Mouse (Mus musculus): Measurements from ENCODE around the gene Plekhj1.

DNA sequence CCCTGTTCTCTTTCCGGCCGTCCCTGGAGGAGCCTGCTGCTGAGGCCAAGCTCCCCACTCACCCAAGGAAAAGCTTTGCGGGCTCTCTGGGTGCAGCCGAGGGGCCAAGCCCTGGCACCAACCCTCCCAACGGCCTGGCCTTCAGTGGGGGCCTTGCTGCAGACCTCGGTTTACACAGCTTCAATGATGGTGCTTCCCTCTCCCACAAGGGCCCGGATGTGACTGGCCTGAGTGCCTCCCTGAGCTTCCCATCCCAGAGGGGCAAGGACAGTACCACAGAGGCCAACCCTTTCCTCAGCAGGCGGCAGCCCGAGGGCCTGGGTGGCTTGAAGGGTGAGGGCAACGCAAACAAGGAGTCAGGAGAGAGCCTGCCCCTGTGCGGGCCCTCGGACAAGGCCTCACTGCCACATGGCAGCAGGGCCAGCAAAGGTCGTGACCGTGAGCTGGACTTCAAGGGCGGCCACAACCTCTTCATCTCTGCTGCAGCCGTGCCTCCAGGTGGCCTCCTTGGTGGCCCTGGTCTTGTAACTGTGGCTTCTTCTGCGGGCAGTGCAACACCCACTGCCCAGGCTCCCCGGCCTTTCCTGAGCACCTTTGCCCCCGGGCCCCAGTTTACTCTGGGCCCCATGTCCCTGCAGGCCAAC, 7.5 kb downstream of the Plekhj1 start:
- TF ChIP-seq CTCF (IDR thresholded peaks at IDR 0.05; ENCODE audit: low read depth, low read length) = no peak
- TF ChIP-seq POLR2A (IDR thresholded peaks at IDR 0.05; ENCODE audit: borderline replicate concordance, low read depth, low read length) = no peak

All from bone marrow macrophage, adult 2 months (primary cell).